Mouse (Mus musculus) heart, adult 2 months (tissue): ENCODE data around the gene Hnrnpf.

Experiments
- CTCF ChIP-seq: fragments of 200-600 bp; IDR thresholded peaks from 2 replicates; pipeline ENCODE4 v1.8.1; 2022; ENCODE audit warnings: antibody characterized with exemption, mild to moderate bottlenecking, moderate library complexity
- POLR2A ChIP-seq: fragments of 200-500 bp; IDR thresholded peaks from 2 replicates; pipeline ENCODE4 v1.6.1; 2011; ENCODE audit warnings: mild to moderate bottlenecking, low read depth, low read length, control low read depth; ENCODE audit not compliant: insufficient read depth

GRCm38 (mm10) chr6:117903836-117904235 is 3.7 kb downstream of the Hnrnpf start:
- no peak for TF ChIP-seq POLR2A
- TF ChIP-seq CTCF, result no peak
